Mouse (Mus musculus): ENCODE measurements at regions not wholly inside any gene's neighbourhood (a gene's known extent, or its start where the extent isn't known, plus 50 kb on each side); places are given as distances from the start of the nearest gene placed in this dataset.

DNA sequence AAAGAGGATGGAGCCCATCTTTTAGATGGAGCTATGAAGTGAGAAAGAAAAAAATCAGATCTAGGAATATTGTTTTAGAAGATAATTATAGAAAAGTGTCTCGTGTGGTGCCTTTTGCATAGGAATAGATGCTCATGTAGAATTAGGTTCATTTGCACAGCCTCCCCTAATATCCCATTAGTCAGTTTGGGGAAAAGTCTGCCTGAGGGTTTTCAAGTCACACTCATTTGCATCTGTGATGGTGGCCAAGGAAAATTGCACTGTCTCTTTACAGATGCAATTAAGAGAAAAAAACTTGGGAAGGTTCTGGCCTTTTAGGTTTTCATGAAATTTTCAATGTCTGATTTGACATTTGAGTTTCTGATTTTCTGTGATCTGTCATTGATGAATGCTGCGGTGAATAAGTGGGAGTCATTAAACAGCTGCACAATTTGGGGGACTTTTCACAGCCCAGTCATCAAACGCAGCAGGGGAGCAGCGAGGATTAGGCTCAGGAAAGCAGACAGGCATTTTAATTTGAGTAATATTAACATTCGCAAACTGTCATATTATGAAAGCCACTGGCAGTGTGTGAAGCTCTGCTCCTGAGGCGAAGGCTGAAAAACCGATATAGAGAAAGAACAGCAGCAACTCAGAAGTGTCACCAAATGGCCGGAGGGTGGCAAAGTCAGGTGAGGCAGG is 281.5 kb upstream of the Cxadr start:
- no peak for DNase-seq (ENCODE audit: low read depth, low spot score)

DNA sequence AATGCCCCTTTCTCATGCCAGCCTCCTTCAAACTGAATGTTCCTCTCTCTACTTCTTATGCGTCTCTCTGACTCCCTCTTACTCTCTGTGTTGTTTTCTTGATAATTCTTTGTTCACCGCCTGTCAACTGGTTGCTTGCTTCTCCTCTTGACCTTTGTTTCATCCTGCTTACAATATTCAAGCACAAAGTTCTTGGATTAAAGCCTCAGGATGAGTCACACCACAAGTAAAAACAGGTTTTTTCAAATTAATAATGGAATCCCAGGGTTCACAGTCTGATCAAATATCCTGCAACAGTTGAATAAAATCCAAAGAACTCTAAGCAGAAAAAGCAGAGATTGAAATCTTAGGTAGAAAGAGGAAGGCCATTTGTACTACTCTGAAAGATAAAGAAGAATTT is 285.9 kb upstream of the Cxadr start:
- peak; percentile 43 for DNase-seq (ENCODE audit: low read depth, low spot score)

DNA sequence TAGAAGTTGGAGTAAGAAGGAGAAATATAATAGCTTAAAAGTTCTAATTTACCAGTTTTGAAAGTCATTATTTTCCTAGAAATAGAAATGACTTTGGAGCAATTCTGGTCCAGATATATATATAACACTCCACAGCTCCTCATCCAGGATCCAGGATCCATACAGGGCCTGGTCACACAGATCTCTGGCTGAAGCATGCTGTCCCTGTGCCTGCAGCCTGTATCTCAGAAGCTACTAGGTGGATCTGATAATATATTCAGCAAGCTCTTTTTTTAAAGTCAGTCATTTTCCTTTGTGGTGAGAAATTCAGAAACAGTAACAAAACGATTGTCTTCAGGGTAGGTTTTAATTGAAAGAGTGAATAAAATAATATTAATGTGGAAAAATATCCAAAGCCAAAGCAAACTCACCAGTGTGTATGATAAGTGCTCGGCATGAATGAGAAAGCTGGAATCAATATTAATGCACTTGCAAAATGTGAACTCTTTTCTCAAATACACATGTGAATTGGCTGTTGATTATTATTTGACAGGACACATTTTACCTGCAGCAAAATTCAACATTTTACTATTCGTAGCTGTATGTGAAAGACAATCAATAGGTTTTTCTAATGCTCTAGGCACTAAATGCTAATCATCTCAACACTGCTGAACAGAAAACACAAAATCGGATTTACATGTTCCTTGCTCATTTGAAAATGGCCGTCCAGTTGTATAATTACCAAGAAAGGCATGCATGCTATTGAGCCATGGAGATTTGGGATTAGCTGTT is 288.1 kb upstream of the Cxadr start:
- no peak for DNase-seq (ENCODE audit: low read depth, low spot score)

DNA sequence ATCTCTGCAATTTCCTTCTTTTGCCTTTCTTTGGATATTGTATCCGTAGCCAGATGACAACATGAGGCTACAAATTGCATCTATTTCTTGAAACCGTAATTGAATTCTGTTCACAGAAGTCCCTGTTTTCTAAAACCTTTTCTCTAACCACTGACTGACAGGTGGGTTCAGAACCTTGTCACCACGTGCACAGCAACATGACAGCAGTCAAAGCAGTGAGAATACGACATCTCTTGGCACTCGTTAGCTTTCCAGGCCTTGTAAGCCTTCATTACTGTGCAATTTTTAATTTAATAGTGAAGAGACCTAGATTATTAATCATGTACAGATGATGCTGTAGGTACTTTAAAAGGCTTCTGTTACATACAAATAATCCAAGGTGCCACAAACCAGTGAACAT is 297.3 kb upstream of the Cxadr start:
- no peak for DNase-seq (ENCODE audit: low read depth, low spot score)

DNA sequence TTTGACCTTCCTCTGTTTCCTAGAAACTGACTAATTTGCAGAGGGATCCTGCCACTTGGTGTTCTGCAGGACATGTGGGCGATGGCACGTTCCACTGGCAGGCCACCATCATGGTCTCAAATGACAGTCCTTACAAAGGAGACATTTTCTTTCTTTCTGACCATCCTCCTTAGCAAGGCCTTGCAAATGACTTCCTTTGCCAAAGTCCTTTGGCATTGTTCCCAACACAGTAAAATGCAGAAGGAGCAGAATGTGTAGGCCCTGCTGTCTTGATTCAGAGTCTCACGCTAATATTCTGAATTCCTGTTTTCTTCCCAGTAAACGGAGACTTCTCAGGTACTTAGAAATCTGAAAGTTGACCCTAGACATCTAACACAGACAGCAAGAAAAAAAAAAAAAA is 308.3 kb upstream of the Cxadr start:
- peak; percentile 2 for DNase-seq (ENCODE audit: low read depth, low spot score)

DNA sequence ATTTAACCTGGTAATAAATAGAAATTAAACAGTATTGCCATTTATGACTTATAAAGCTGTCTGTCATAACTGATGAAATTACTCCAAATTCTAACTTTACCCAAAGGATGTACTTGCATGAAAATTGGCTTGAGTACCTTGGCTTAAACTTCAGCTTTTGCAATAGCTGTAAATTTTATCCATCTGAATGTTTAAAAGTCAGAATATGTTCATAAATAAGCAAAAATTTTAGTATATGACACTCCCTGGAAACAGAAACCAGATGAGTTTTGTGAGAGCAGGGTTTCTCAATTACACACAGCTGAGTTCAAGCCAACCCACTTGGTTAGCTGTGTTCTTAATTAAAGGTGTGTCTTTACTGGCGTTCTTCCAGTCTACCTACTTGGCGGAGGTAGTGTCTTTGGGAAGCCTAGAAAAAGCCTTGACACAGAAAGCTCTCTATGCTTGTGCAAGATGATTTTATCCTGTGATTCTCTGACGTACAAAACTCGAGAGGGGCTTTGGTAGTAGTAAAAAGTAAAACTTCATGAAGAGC is 311.4 kb upstream of the Cxadr start:
- DNase-seq (ENCODE audit: low read depth, low spot score): no peak

DNA sequence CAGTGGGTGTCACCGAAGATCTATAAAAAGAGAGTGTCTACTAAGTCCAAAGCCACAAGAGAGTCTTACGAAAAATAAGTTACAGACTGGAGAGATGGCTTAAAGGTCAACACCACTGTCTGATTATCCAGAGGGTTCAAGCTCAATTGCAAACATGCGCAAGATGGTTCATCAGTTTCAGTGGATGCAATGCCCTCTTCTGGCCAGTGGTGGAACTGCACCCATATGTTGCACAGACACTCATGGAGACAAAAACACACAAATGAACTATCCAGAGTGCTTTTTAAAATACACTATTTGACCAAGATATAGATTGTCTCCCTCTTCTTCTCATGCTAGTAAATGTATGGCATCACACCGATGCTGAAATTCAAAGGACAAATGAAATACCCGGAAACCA is 312.1 kb upstream of the Cxadr start:
- no peak for DNase-seq (ENCODE audit: low read depth, low spot score)

DNA sequence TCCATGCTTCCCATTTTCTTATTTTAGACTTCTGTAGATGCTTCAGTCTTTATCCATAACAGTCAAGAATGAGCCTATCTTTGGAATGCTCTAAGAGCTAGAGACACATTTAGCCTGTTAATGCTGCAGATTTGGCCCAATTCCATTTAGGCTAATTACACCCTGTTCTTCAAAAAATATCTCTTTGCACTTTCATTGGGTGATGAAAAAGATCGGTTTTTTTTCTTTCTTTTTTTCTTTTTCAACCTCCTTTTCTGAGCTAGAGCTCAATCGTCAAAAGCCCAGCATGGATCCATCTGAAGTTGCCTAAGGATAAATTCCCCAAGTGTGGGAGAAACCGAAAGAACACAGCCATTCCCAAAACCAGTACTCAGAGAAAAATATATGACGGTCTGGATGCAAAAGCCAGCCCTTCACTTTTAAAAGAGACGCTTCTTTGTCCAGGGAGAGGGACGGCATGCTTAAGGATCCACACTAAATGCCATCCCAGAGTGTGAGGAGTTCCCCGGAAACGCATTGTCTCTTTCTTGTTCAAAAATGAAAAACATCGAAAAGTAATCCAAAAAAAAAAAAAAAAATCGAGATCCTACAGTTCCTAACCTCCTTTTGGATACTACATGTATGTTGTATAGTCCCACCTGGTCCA is 314.3 kb upstream of the Cxadr start:
- no peak for DNase-seq (ENCODE audit: low read depth, low spot score)

DNA sequence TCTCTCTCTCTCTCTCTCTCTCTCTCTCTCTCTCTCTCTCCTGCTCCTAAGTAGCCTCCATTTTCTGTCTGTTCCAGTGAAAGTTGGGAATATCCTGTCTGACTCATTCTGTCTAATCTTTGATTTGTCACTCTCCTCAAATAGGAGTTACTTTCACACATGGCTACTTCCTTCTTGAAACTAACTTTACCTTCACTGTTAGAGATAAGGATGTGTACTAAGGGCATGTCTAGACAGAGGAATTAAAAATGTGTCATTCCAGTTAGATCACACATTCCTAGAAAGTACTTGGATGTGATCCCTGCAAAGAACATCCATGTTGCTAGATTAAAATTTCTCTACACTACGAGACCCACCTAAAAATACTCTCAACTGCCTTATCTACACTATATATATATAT is 346.9 kb upstream of the Gm11146 start:
- DNase-seq (ENCODE audit: low read depth, low spot score): no peak

DNA sequence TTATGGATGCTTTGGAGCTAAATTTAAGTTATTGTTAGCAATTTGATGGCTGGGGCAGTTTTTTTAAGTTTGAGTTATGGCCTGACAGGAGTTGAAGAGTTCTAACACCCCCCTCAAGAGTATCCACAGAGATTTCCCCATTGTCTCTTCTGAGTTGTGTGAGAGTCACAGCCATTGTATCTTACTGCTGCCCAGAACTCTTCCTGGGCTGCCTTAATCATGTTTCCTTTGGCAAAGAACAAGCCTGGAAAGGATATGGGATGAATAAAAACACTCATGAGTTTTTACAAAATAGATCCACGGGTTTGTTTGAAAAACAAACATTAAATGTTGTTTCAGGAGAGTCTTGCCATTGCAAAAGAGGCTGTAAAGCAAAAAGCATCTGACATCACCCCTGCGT is 343.5 kb upstream of the Gm11146 start:
- DNase-seq (ENCODE audit: low read depth, low spot score): no peak

DNA sequence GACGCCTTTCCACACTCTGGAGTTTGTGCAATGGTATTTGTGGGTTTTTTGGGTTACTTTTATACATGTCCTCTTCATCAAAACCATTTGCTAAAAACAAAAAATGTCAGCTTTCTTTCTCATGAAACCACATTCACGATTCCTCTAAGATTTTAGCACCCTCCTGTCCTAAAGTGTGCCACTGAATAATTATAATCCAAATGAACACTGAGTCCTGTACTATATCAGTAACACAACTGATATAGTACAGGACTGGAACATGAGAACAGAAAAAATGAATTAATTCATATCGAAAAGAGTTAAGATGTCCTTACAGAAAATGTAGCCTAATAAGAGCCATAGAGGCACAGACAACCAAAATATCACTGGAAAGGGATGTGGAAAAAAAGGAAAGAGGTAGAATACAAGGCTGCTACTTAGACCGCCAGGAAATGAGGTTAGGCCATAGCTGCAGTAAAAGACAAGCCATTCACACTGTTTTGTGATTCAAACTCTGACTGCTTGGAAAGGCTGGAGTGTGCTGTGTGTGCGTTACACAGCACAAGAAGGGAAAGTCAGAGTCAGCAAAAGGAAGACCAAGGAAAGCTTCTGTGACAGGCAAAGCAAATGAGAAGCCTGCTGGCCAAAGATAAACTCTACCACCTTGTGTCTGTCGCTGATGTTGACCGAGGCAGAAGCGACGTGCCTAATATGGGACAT is 329.3 kb upstream of the Gm11146 start:
- no peak for DNase-seq (ENCODE audit: low read depth, low spot score)

DNA sequence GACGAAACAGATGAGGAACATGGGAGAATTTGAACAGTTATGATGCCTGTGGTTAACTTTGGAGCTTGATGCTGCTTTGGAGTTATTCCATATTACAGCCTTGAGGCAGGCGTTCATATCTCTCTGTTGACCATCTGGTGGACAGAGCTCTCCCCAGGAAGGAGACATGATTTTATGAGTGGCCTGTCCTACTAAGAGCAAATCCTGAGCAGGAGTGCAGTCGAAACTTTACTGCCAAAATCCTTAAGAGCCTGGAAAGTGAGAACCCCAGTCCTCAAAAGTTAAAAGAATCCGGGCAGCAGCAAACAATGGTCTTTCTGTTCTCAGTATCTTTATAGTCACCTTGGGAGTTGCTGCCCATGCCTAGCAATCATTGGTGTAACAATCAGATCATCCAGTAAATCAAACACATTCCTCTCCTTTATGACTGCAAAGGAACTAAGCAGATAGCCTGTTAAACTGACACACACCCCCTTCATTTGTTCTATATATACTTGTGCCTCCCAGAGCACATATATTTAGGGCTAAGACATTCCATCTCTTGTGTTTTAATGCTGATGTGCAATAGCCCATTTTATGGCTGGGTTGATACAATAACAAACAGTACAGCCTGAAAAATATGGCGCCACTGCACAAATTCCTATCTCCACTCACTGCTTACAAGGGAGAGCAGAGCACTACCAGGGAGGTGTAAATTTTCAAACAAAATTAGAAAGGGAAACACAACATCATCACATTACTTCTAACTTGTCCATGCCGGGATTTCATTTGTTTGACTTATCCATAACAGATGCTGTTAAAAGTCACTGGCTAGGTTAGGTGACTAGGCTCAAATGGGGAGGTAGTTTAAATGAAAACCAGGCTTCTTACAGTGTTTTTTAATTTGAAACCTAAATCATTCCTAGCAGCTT is 312.5 kb upstream of the Gm11146 start:
- DNase-seq (ENCODE audit: low read depth, low spot score): no peak

DNA sequence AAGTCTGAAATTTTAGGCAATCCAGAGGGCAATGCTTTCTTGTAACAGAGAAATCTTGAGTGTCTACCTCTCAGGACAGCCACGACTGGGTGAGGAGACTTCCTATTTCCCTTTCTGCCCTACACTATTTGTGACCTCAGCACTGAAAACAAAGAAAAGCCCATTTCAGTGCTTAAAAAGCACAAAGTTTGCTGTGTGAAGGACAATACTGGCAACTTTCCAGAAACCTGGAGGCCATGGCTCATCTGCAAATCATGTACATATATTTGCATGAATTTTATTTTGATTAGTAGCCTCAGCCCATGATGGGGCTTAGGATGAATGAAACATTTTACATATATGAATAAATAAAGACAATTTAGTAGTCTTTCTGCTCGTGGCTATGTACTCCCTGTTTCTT is 292.4 kb upstream of the Gm11146 start:
- DNase-seq (ENCODE audit: low read depth, low spot score): no peak

DNA sequence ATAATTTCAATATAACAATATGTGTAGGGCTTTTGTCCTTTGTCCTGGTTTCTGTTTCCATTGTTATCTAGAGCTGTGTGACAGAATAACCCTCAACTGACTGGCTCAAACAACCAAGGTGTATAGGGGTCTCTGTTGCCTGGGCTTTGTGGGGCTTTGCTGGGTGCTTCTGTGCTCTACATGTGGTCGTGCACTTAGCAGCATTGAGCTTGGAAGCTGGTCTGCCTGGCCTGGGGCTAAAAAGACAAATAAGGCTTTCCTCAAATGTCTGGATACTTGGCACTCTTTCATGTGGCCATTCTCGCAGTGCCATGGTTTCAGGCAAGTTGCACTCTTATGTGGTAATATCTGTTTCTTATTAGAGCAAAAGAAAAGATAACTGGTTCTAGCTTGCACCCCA is 291.8 kb upstream of the Gm11146 start:
- DNase-seq (ENCODE audit: low read depth, low spot score): no peak

DNA sequence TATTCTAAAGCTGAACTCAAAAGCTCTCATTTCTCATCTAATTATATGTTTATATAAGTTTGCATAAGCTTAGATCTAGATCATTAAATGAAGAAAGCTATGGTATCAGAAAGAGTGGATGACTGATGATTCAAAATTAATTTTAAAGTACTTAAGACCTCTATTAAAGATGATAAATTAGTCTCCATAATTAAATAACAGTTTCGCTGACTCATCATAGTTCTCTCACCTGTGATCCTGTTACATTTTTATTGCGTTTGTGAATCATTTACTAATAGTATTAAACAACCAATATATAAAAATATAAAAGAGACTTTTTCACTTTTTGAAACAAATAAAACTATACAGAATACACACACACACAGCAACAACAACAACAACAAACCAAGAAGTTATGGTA is 290.8 kb upstream of the Gm11146 start:
- no peak for DNase-seq (ENCODE audit: low read depth, low spot score)

DNA sequence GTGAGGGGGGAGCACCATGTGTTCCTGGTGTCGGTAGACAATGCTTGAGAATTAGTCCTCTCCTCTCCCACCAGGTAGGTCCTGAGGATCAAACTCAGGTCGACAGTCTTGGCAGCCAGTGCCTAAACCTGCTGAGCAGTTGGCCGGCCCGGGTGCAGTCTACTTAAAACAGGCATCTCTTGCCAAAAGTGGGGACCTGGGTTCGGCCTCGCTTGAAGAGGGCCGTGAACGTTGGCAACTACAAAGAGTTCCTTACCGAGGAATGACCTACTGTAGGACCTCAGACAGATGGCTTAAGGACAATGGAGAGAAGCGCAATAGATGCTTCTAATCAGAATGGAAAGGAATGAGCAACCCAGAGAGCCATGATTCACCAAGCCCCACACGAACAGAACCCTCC is 287.5 kb upstream of the Gm11146 start:
- no peak for DNase-seq (ENCODE audit: low read depth, low spot score)

DNA sequence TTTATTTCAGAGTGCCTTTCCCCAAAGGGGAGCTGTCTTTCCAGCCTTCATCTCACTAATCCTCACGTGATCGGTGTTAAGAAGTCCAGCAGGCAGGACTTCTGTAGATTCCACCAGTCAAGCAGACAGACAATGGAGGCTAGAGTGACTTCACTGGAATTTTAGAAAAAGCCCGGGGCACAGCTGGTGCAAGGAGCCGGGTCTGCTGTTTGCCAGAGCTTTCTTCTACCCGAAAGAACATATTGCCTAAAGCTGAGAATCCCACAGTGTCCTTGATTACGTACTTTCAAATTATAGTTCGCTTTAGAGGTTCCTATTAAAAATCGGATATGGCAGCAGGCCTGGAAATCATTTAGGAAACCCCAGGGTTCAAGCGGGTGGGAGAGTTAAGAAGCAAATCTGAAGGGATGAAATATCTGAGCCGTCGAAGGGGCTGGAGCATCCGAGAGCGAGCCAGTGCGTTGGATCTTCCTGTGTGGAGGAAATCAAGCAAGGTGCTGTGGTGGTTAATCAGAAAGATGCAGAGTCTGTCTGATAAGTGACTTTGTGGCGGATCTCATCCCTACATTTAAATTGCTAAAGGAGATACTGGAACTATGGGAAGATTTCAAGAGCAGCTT is 283.3 kb upstream of the Gm11146 start:
- no peak for DNase-seq (ENCODE audit: low read depth, low spot score)

DNA sequence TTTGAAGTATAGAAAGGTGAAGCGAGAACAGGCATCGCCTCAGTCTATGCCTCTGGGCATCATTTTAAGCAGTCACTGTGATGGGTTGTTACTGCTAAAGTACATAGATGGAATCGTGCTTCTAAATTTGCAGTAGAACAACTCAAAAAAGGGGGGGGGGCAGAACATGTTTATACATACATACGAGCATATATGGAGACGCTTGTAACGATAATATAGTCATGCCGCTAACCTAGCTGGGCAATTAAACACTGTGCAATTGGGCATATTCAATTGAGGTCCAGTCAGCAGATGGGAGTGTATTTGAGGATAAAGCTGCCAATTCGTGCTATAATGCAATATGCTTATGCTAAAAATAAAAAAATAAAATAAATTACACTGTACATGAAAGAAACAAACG is 282.6 kb upstream of the Gm11146 start:
- DNase-seq (ENCODE audit: low read depth, low spot score): no peak

DNA sequence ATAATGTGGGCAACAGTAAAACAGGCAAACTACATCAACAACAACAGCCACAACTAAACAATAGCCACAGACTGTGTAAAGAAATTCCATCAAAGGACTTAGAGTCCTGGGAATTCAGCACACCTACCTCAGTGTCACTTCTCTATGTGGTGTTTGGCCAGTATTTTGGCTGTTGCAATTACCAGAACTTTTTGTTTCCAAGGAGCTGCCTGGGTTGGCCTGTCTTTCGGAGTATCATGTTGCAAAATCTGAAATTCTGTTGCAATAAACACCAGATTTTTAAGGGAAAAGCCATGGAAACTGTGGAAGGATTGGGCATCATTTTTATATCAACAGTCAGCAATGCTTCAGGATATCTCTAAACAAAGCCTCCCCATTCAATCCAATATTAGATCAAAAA is 275.1 kb upstream of the Gm11146 start:
- DNase-seq (ENCODE audit: low read depth, low spot score): peak; percentile 48

DNA sequence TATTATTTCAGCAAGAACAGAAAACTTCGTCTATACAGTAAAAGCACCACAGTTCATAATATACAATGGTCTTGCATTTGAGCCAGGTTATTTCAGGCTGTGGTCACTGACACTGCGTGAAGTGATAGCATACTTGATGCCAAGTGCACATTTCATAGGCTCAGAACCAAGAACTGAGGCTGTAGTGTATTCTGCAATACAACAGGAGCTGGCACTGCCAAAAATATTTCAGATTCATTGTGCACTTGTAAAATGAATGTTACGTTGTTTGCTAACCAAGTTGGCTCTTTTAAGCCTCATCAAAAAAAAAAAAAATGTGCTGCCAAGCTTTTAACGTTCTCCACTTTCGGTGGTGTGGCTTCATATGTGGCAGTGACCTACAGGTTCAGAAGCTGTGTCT is 261.4 kb upstream of the Gm11146 start:
- DNase-seq (ENCODE audit: low read depth, low spot score): no peak

All from skeletal muscle tissue, adult 2 months (tissue).